Mouse (Mus musculus) urinary bladder, adult 18-20 months (tissue): Measurements from ENCODE around the gene Slc7a6.

ENCODE experiments used
- DNase-seq, 2 experiments: peaks; one replicate each; pipeline ENCODE4 v3.0.0; 2022; ENCODE audit warnings: low spot score in 2 of 2, mixed read lengths in 2 of 2

The Slc7a6 gene

GRCm38 (mm10) chr8:106168356-106169016 is at the start of gene Slc7a6:
TSS of gene Slc7a6 (plus strand) at chr8:106168857.
- DNase-seq: peak; percentile 72 to 91

DNA sequence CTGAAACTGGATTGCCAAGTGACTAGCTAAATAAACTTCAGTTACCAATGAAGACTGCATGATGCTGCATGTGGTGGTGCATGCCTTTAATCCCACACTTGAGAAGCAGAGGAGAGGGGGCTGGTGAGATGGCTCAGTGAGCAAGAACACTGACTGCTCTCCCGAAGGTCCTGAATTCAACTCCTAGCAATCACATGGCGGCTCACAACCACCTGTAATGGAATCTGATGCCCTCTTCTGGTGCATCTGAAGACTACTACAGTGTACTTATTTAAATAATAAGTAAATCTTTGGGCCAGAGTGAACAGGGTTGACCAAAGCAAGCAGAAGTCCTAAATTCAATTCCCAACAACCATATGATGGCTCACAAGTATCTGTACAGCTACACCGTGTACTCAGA is 45.2 kb upstream of the Slc7a6 start:
- DNase-seq: no peak

- no peak for DNase-seq
Measured at GRCm38 (mm10) chr8:106126055-106126454, 42.6 kb upstream of the Slc7a6 start.

GRCm38 (mm10) chr8:106127054-106127453 is 41.6 kb upstream of the Slc7a6 start:
- no peak for DNase-seq

GRCm38 (mm10) chr8:106127882-106128410 is 40.7 kb upstream of the Slc7a6 start:
- no peak for DNase-seq

GRCm38 (mm10) chr8:106129232-106129930 is 39.3 kb upstream of the Slc7a6 start:
- DNase-seq: no peak

DNA sequence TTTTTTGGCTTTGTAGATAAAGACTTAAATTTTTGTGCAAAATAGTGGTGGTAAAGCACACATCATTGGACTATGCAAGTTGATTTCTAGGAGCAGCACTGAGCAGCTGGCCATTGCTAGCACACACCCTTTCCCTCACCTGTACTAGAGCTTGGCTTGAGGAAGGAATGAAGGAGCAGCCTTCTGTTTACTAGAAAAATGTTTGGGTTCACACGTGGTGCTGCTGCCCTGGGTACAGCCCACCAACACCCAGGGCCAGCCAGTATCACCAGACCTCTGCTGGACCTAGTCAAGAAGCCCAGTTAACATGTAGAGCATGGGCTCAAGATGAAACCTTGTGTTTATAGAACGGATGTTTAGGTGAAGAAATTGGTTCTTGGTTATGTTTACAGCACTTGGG is 38.7 kb upstream of the Slc7a6 start:
- peak in 1 of 2 experiments; percentile 10 for DNase-seq

GRCm38 (mm10) chr8:106130505-106130904 is 38.2 kb upstream of the Slc7a6 start:
- DNase-seq: no peak

- DNase-seq: peak in 1 of 2 experiments; percentile 19
Measured at GRCm38 (mm10) chr8:106131021-106131420, 37.6 kb upstream of the Slc7a6 start.

DNA sequence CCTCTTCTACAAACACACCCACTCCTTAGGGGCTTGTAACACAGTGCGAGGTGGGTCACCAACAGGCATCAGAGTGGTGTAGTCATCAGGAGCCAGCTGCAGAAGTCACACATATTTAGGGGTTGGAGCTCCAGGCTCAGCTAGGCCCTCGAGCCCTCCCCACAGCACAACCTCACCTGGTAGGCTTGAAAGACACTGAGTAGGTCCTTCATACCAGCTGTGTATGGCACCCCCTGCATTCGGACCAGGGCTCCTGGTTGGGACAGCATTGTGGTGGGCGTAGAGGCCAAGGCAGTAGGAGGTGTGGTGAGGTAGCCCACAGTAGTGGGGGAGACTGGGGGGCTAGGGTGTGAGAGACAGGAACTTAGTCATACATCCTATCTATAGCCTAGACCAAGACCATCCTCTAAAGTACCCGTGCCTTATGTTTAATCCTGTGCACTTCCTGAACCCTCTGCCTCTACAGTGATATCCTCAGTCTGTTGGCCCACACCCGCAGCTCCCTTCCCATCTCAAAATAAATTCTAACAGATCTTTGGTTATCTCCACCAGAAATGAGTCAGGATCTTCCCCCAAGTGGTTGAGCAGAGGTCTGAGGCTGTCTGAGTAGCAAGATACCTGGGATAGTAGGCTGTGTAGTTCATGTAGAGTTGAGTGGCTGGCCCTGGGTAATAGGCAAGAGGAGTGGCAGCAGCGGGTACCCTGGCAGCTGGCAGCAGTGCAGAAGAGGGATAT is 37.0 kb upstream of the Slc7a6 start:
- peak in 1 of 2 experiments; percentile 10 for DNase-seq

DNA sequence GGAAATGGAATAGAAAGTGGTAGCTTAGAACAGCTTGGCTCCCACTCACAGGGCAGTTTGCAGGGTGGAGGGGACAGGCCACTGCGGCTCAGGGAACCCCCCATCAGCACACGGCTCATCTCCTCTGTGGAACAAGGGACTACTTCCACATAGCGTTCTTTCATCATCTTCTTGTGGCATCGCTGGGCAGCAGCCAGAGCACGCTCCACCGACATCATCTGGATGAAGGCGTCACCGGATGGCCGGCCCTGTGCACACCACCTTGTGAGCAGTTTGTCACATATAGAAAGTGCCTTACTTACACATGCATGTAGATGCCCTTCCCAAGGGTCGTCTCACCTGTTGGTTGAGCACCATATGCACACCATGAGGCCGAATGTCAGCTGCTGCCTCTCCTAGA is 36.3 kb upstream of the Slc7a6 start:
- no peak for DNase-seq

- DNase-seq: peak in 1 of 2 experiments; percentile 14
Measured at GRCm38 (mm10) chr8:106133526-106133925, 35.1 kb upstream of the Slc7a6 start.

GRCm38 (mm10) chr8:106133946-106134345 is 34.7 kb upstream of the Slc7a6 start:
- no peak for DNase-seq

GRCm38 (mm10) chr8:106134751-106135571 is 33.7 kb upstream of the Slc7a6 start:
- DNase-seq: peak; percentile 87 to 88

GRCm38 (mm10) chr8:106135672-106136071 is 33.0 kb upstream of the Slc7a6 start:
- DNase-seq: peak in 1 of 2 experiments; percentile 38

GRCm38 (mm10) chr8:106136156-106137130 is 32.2 kb upstream of the Slc7a6 start, which contains the start of gene Esrp2:
TSS of gene Esrp2 (minus strand) at chr8:106136974.
- DNase-seq: peak; percentile 72 to 88

DNA sequence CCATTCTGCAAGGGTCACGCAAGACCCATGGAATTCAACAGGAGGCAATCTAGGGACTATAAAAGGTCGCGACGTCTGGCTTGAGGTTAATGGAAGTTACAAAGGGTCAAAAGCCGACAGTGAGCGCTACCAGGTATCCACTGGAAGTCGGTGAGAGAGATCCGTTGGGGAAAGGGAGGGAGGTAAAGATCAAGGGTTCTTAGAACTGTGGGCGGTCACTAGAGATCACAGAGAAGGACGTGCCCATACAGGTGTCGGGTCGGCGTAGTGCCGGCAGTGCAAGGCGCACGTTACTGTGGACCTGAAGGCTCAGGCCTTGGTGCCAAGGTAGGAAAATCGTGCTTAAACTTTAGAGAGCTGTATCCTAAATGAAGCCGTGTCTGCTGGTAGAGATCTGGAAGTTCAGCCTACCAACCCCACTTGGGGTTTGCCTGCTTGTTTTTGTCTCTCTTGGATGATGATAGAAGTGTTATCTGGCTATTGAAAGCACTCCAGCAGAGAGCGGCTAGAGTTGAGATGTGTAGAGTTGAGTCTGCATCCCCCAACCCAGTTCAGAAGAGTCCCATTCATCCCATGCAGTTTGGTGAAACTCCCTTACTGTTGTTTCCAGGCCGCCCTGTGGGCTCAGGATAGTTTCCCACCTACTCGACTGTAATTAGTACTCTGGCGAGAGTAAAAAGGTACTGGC is 31.3 kb upstream of the Slc7a6 start:
- DNase-seq: peak in 1 of 2 experiments; percentile 41

- peak; percentile 65 to 80 for DNase-seq
Measured at GRCm38 (mm10) chr8:106137906-106138477, 30.7 kb upstream of the Slc7a6 start.

- DNase-seq: no peak
Measured at GRCm38 (mm10) chr8:106138616-106139015, 30.0 kb upstream of the Slc7a6 start.
